Mouse (Mus musculus): ENCODE measurements at regions not wholly inside any gene's neighbourhood (a gene's known extent, or its start where the extent isn't known, plus 50 kb on each side); places are given as distances from the start of the nearest gene placed in this dataset.

GRCm38 (mm10) chr10:91507038-91507437, 325.9 kb upstream of the Tmpo start:
- TF ChIP-seq TBP (conservative IDR thresholded peaks at IDR 0.05; ENCODE audit: low read depth, low read length) (no peak), TCF12 (IDR thresholded peaks at IDR 0.05; ENCODE audit: low read depth, low read length) (no peak), MYC (IDR thresholded peaks at IDR 0.05; ENCODE audit: low read depth, low read length) (no peak), CTCF (conservative IDR thresholded peaks at IDR 0.05 in 1 of 2, IDR thresholded peaks at IDR 0.05 in 1 of 2; ENCODE audit: low read depth in 2 of 2, low read length in 2 of 2) (no peak), MXI1 (IDR thresholded peaks at IDR 0.05; ENCODE audit: low read depth, low read length) (no peak)
